1 mouse cellular context compared by ENCODE assay signal in genomic region chr15:79229058-79229821, GRCm38 (mm10).
TF ChIP-seq lines count a peak whose summit lies in the region.

Gene Pick1, plus strand, starts transcription at chr15:79229173.
Gene Gm49486, plus strand, starts transcription at chr15:79229391.

TF ChIP-seq in MEL, 35 proteins besides CTCF, POLR2A, EP300 and RAD21 (continued from another document):
- TF ChIP-seq NRF1 (IDR thresholded peaks at IDR 0.05; ENCODE audit: insufficient read depth, low read depth, low read length, poor library complexity, severe bottlenecking) (peak; percentile 20; the same call in 1 of the 2 replicates), JUND (IDR thresholded peaks at IDR 0.05; ENCODE audit: low read depth, low read length) (no peak), HCFC1 (IDR thresholded peaks at IDR 0.05; ENCODE audit: low read depth, low read length) (peak; percentile 82), MXI1 (IDR thresholded peaks at IDR 0.05; ENCODE audit: low read depth, low read length) (0 out of 2 replicates have a peak, but pooled peaks have one; percentile 25), CHD2 (IDR thresholded peaks at IDR 0.05; ENCODE audit: low read length) (no peak), ZNF384 (IDR thresholded peaks at IDR 0.05; ENCODE audit: low read depth, low read length) (no peak), CHD1 (IDR thresholded peaks at IDR 0.05; ENCODE audit: low read depth, low read length) (no peak), RCOR1 (IDR thresholded peaks at IDR 0.05; ENCODE audit: low read depth, low read length) (peak; percentile 56; the same call in 1 of the 2 replicates)
